Mouse (Mus musculus): Measurements from ENCODE around the gene Tenm4. TPM values are rescaled to one million over a fixed set of nuclear protein-coding genes. Genes with fewer than 3 reads are reported as not detected.
A peak's percentile ranks its signal among the peaks of the same experiment; 100 is the strongest.

Tenm4 gene
- total RNA-seq, 2 experiments from 2014 or later, result 104 to 114 TPM

- intact Hi-C loops (cut with DNase I), result no loop called here
- DNase-seq (ENCODE audit: extremely low spot score in 1 of 2, low spot score in 2 of 2), result no peak
Measured at GRCm38 (mm10) chr7:96633008-96633407, 462.0 kb downstream of the Tenm4 start.

- intact Hi-C loops (cut with DNase I), result no loop called here
- DNase-seq (ENCODE audit: extremely low spot score in 1 of 2, low spot score in 2 of 2), result no peak
Measured at GRCm38 (mm10) chr7:96635830-96636440, 464.9 kb downstream of the Tenm4 start.

- peak in 1 of 2 experiments; percentile 71 for DNase-seq (ENCODE audit: extremely low spot score in 1 of 2, low spot score in 2 of 2)
- intact Hi-C loops (cut with DNase I), result no loop called here
Measured at GRCm38 (mm10) chr7:96643461-96644204, 472.6 kb downstream of the Tenm4 start.

GRCm38 (mm10) chr7:96644205-96644531, 473.1 kb downstream of the Tenm4 start:
- no peak for DNase-seq (ENCODE audit: extremely low spot score in 1 of 2, low spot score in 2 of 2)
- intact Hi-C loops (cut with DNase I), result no loop called here

GRCm38 (mm10) chr7:96647657-96648056, 476.6 kb downstream of the Tenm4 start:
- no peak for DNase-seq (ENCODE audit: extremely low spot score in 1 of 2, low spot score in 2 of 2)
- intact Hi-C loops (cut with DNase I), result no loop called here

GRCm38 (mm10) chr7:96648606-96649005, 477.6 kb downstream of the Tenm4 start:
- intact Hi-C loops (cut with DNase I), result no loop called here
- no peak for DNase-seq (ENCODE audit: extremely low spot score in 1 of 2, low spot score in 2 of 2)

- intact Hi-C loops (cut with DNase I), result no loop called here
- DNase-seq (ENCODE audit: extremely low spot score in 1 of 2, low spot score in 2 of 2), result no peak
Measured at GRCm38 (mm10) chr7:96649171-96649570, 478.1 kb downstream of the Tenm4 start.

GRCm38 (mm10) chr7:96650435-96650834, 479.4 kb downstream of the Tenm4 start:
- no peak for DNase-seq (ENCODE audit: extremely low spot score in 1 of 2, low spot score in 2 of 2)
- intact Hi-C loops (cut with DNase I), result no loop called here

GRCm38 (mm10) chr7:96651055-96651454, 480.0 kb downstream of the Tenm4 start:
- DNase-seq (ENCODE audit: extremely low spot score in 1 of 2, low spot score in 2 of 2), result no peak
- intact Hi-C loops (cut with DNase I), result no loop called here

- peak in 1 of 2 experiments; percentile 39 for DNase-seq (ENCODE audit: extremely low spot score in 1 of 2, low spot score in 2 of 2)
- intact Hi-C loops (cut with DNase I), result no loop called here
Measured at GRCm38 (mm10) chr7:96651626-96652341, 480.7 kb downstream of the Tenm4 start.

- no peak for DNase-seq (ENCODE audit: extremely low spot score in 1 of 2, low spot score in 2 of 2)
- intact Hi-C loops (cut with DNase I), result no loop called here
Measured at GRCm38 (mm10) chr7:96652844-96653243, 481.8 kb downstream of the Tenm4 start.

GRCm38 (mm10) chr7:96654206-96654605, 483.2 kb downstream of the Tenm4 start:
- intact Hi-C loops (cut with DNase I), result no loop called here
- no peak for DNase-seq (ENCODE audit: extremely low spot score in 1 of 2, low spot score in 2 of 2)

GRCm38 (mm10) chr7:96655096-96655716, 484.2 kb downstream of the Tenm4 start:
- intact Hi-C loops (cut with DNase I), result no loop called here
- no peak for DNase-seq (ENCODE audit: extremely low spot score in 1 of 2, low spot score in 2 of 2)

GRCm38 (mm10) chr7:96657101-96657830, 486.2 kb downstream of the Tenm4 start:
- intact Hi-C loops (cut with DNase I), result no loop called here
- DNase-seq (ENCODE audit: extremely low spot score in 1 of 2, low spot score in 2 of 2), result no peak

GRCm38 (mm10) chr7:96657857-96658580, 487.0 kb downstream of the Tenm4 start:
- intact Hi-C loops (cut with DNase I), result no loop called here
- no peak for DNase-seq (ENCODE audit: extremely low spot score in 1 of 2, low spot score in 2 of 2)

GRCm38 (mm10) chr7:96660907-96661306, 489.9 kb downstream of the Tenm4 start:
- peak in 1 of 2 experiments; percentile 45 for DNase-seq (ENCODE audit: extremely low spot score in 1 of 2, low spot score in 2 of 2)
- intact Hi-C loops (cut with DNase I), result no loop called here

GRCm38 (mm10) chr7:96661352-96662169, 490.5 kb downstream of the Tenm4 start:
- DNase-seq (ENCODE audit: extremely low spot score in 1 of 2, low spot score in 2 of 2), result no peak
- intact Hi-C loops (cut with DNase I), result no loop called here

- DNase-seq (ENCODE audit: extremely low spot score in 1 of 2, low spot score in 2 of 2), result no peak
- intact Hi-C loops (cut with DNase I), result no loop called here
Measured at GRCm38 (mm10) chr7:96663336-96663735, 492.3 kb downstream of the Tenm4 start.
